Mouse (Mus musculus): ENCODE results near the gene Rnd2. TPM values are rescaled to one million over a fixed set of nuclear protein-coding genes. Genes with fewer than 3 reads are reported as not detected.

Gene Rnd2
- 2.4 and 3.2 TPM in 2 replicates for polyA plus RNA-seq (2012; rRNA removed)

DNA sequence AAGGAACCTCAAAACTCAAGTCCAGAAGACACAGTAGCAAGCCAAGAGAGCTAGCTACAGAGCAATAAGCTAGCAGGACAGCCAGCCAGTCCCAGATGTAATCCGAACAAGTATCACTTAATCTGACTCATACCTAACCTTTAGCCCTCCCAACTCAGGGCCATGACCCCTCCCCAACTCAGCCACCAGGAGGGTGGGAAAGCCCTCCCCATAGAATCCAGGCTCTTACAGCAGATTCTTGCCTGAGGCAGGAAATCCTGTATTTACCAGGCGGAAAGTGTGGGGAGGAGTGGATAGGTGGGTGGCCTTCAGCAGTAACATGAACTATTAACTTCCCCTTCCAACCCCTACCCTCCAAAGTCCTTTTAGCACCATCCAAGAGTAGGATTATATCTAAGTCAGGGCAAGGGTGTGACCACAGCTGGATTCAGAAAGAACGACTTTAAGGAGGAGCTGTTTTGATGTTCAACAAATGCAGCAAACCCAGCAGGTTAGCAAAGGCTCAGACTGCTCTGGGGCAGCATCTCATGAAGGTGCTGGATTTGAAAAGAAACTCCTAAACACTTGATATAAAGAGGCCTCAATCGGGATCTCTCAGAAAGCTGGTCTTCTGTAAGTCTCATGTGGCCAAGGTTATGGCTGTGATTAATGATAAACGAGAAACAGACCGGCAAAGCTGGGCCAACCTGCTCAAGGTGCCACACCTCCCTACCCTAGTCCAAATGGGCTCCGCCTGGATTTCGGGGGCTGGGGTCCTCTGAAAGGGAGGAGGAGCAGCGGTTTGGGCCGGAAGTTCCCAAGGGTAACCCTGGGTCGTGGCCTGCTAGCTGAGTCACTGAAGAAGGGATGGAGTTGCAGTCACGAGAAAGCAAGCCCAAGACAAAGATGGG lies at the start of gene Rnd2:
TSS of gene Rnd2 (plus strand) at position 789 of the 890 bp plus-strand sequence.
- peaks cover 5% of the 10 kb centered on the region for H3K27me3 ChIP-seq (ENCODE audit: control insufficient read depth, insufficient read depth, low read length)
- DNase-seq (ENCODE audit: low read depth in 1 of 2, low spot score in 2 of 2): no peak
- H3K27ac ChIP-seq (ENCODE audit: insufficient read depth, low read length): peak within 1 kb of the TSS; percentile 41; the same call in 1 of the 2 replicates
- peaks cover 12% of the 10 kb centered on the region for H3K4me1 ChIP-seq (ENCODE audit: control insufficient read depth, insufficient read depth, insufficient read length)
- no peak for TF ChIP-seq CTCF (IDR thresholded peaks at IDR 0.05; ENCODE audit: extremely low read depth, insufficient read depth, insufficient read length, insufficient replicate concordance)
- TF ChIP-seq POLR2A (IDR thresholded peaks at IDR 0.05; ENCODE audit: low read depth, low read length): no peak
- H3K36me3 ChIP-seq (ENCODE audit: control insufficient read depth, insufficient read depth, low read length): peaks cover 4% of the 10 kb centered on the region
- 8% methylated on average over 12 of the region's 12 CpGs for WGBS
- H3K4me3 ChIP-seq (ENCODE audit: extremely low read depth, insufficient read depth, insufficient read length): peak within 1 kb of the TSS; percentile 92

DNA sequence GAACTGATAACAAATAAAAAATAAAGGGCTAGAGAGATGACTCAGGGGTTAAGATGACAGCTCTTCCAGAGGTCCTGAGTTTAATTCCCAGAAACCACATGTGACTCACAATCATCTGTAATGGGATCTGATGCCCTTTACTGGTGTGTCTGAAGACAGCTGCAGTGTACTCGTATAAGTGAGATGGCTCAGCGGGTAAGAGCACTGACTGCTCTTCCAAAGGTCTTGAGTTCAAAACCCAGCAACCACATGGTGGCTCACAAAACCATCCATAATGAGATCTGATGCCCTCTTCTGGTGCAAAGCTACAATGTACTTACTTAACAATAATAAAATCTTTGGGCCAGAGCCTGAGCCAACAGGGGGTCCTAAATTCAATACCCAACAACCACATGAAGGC lies 49.5 kb upstream of the Rnd2 start:
- no peaks in the 10 kb centered on the region for H3K27me3 ChIP-seq (ENCODE audit: control insufficient read depth, insufficient read depth, low read length)
- DNase-seq (ENCODE audit: low read depth in 1 of 2, low spot score in 2 of 2): no peak
- H3K27ac ChIP-seq (ENCODE audit: insufficient read depth, low read length): no peak overlapping the region
- H3K4me3 ChIP-seq (ENCODE audit: extremely low read depth, insufficient read depth, insufficient read length): no peak overlapping the region
- TF ChIP-seq POLR2A (IDR thresholded peaks at IDR 0.05; ENCODE audit: low read depth, low read length) (no peak), CTCF (IDR thresholded peaks at IDR 0.05; ENCODE audit: extremely low read depth, insufficient read depth, insufficient read length, insufficient replicate concordance) (no peak)
- WGBS: 91% methylated on average over 2 of the region's 2 CpGs
- peaks cover 5% of the 10 kb centered on the region; the same call in 1 of the 2 replicates for H3K4me1 ChIP-seq (ENCODE audit: control insufficient read depth, insufficient read depth, insufficient read length)
- H3K36me3 ChIP-seq (ENCODE audit: control insufficient read depth, insufficient read depth, low read length): peaks cover 8% of the 10 kb centered on the region

DNA sequence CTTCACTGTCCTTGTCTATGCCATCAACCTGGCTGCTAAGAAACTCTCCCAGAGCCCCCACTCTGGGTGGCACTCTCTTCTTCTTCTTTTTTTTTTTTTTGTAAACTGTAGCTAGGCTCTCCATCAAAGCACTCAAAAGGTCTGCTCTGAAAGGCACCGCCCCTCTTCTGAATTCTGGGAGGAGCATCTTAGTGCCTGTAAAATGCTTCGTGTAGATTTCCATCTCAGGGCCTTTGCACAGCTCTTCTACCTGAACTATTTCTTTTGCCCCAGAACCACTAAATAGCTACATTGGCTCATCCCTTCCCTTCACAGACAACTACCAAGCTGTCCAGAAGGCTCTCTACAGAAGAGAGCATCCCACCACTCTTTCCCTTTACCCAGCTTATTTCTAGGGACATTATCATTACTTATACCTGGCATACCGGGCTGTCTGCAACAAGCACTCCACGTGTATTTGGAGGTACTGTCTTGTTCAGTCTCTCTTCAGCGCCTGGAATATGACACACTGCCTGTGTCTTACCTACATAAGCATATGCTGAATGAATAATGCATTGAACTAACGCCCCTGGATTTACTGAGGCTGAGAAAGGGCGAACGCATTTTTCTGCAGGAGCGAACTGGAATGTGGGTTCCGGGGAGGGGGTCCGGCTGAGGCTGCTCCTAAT lies 48.2 kb upstream of the Rnd2 start:
- no peak overlapping the region for H3K27ac ChIP-seq (ENCODE audit: insufficient read depth, low read length)
- no peak for DNase-seq (ENCODE audit: low read depth in 1 of 2, low spot score in 2 of 2)
- TF ChIP-seq POLR2A (IDR thresholded peaks at IDR 0.05; ENCODE audit: low read depth, low read length) (no peak), CTCF (IDR thresholded peaks at IDR 0.05; ENCODE audit: extremely low read depth, insufficient read depth, insufficient read length, insufficient replicate concordance) (no peak)

DNA sequence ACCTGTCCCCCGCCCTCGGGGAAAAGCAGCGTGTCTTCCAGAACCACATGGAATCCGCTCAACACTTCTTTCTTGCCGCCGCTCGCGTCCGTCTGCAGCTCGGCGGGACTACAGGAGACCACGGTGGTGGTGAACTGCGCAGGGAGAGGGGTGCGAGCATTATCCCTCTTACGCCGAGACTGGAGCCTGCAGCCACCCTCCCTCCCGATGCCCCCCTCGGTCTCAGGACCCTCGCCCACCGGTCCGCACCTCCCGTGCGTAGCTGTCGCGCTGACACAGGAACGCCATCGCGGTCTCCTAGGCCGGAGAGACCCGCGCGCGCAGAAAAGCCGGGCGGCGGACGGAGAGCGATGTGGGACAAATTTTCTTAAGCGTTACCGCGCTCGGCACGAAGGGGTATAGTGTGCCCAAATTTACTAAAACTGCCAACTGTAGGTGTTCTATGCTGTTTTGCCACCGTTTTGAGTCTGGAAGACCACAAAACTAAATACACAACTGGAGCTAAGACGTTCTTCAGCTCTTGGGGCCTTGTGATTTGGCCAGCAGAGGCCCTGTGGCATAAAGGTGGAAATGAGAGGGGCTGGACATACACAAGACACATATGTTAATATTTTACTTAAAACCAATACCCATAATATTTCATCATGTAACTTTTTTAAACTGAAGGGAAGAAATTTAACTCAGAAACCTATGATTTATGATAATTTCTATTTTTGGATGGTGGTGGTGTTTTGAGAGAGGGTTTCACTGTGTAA lies 47.5 kb upstream of the Rnd2 start, which contains the start of gene Aarsd1:
TSS of gene Aarsd1 (minus strand) at position 515 of the 755 bp plus-strand sequence.
- Histone ChIP-seq H3K27ac (ENCODE audit: insufficient read depth, low read length) (peak within 1 kb of the TSS; percentile 49; the same call in 1 of the 2 replicates), H3K4me1 (ENCODE audit: control insufficient read depth, insufficient read depth, insufficient read length) (peaks cover 5% of the 10 kb centered on the region; the same call in 1 of the 2 replicates), H3K4me3 (ENCODE audit: extremely low read depth, insufficient read depth, insufficient read length) (peak within 1 kb of the TSS; percentile 99), H3K36me3 (ENCODE audit: control insufficient read depth, insufficient read depth, low read length) (no peaks in the 10 kb centered on the region; the same call in 1 of the 2 replicates), H3K27me3 (ENCODE audit: control insufficient read depth, insufficient read depth, low read length) (no peaks in the 10 kb centered on the region)
- TF ChIP-seq POLR2A (IDR thresholded peaks at IDR 0.05; ENCODE audit: low read depth, low read length) (peak; percentile 35), CTCF (IDR thresholded peaks at IDR 0.05; ENCODE audit: extremely low read depth, insufficient read depth, insufficient read length, insufficient replicate concordance) (no peak)
- DNase-seq (ENCODE audit: low read depth in 1 of 2, low spot score in 2 of 2): peak; percentile 54 to 86
- under 1% methylated on average over 45 of the region's 45 CpGs for WGBS

More for the DNA sequence above, 48.2 kb upstream of the Rnd2 start:
- Histone ChIP-seq H3K4me3 (ENCODE audit: extremely low read depth, insufficient read depth, insufficient read length) (peak overlapping the region; percentile 99), H3K36me3 (ENCODE audit: control insufficient read depth, insufficient read depth, low read length) (no peaks in the 10 kb centered on the region; the same call in 1 of the 2 replicates), H3K4me1 (ENCODE audit: control insufficient read depth, insufficient read depth, insufficient read length) (peaks cover 5% of the 10 kb centered on the region; the same call in 1 of the 2 replicates), H3K27me3 (ENCODE audit: control insufficient read depth, insufficient read depth, low read length) (no peaks in the 10 kb centered on the region)
- 1% methylated on average over 11 of the region's 11 CpGs for WGBS

DNA sequence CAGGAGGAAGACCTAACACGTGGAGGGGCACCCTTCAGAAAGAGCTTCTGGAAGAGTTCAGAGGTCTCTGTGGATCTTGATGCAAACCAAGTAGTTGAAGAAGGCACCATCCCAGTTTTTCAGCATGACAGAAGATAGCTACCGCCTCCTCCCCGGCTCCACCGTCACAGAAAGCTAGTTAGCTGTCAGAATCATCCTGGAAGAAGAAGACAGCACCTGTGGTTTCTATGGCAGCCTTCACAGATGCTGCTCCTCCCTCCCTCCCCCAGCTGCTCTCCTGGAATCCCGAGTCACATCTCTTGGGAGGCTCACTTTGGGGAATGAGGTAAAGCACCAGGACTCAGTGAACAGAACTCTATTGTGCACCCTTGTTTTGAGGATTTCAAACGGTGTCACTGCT lies 45.8 kb upstream of the Rnd2 start:
- no peaks in the 10 kb centered on the region for H3K27me3 ChIP-seq (ENCODE audit: control insufficient read depth, insufficient read depth, low read length)
- WGBS: 84% methylated on average over 6 of the region's 6 CpGs
- H3K4me3 ChIP-seq (ENCODE audit: extremely low read depth, insufficient read depth, insufficient read length): no peak overlapping the region
- no peak overlapping the region for H3K27ac ChIP-seq (ENCODE audit: insufficient read depth, low read length)
- DNase-seq (ENCODE audit: low read depth in 1 of 2, low spot score in 2 of 2): no peak
- TF ChIP-seq CTCF (IDR thresholded peaks at IDR 0.05; ENCODE audit: extremely low read depth, insufficient read depth, insufficient read length, insufficient replicate concordance) (no peak), POLR2A (IDR thresholded peaks at IDR 0.05; ENCODE audit: low read depth, low read length) (no peak)
- peaks cover 7% of the 10 kb centered on the region; the same call in 1 of the 2 replicates for H3K4me1 ChIP-seq (ENCODE audit: control insufficient read depth, insufficient read depth, insufficient read length)
- no peaks in the 10 kb centered on the region for H3K36me3 ChIP-seq (ENCODE audit: control insufficient read depth, insufficient read depth, low read length)

DNA sequence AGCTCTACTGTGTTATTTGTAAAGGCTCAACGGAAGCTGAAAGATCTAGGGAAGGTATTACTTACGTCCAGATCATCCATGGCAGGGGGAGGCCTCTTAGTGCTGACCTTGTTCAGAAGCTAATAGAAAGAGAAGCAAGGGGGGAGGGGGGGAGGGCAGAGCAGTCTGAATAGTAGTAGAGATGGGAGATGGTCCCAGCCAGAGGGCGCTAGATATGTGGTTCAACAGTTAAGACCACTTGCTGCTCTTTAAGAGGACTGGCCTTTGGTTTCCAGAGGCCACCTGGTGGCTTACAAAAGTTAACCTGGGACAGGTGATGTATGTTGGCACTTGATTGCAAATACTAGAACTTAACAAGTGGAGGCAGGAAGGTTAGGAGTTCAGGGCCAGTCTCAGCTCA lies 45.2 kb upstream of the Rnd2 start:
- Histone ChIP-seq H3K27ac (ENCODE audit: insufficient read depth, low read length) (no peak overlapping the region), H3K27me3 (ENCODE audit: control insufficient read depth, insufficient read depth, low read length) (no peaks in the 10 kb centered on the region), H3K36me3 (ENCODE audit: control insufficient read depth, insufficient read depth, low read length) (no peaks in the 10 kb centered on the region), H3K4me3 (ENCODE audit: extremely low read depth, insufficient read depth, insufficient read length) (no peak overlapping the region), H3K4me1 (ENCODE audit: control insufficient read depth, insufficient read depth, insufficient read length) (peaks cover 11% of the 10 kb centered on the region; the same call in 1 of the 2 replicates)
- WGBS: 82% methylated on average over 3 of the region's 3 CpGs
- no peak for TF ChIP-seq CTCF (IDR thresholded peaks at IDR 0.05; ENCODE audit: extremely low read depth, insufficient read depth, insufficient read length, insufficient replicate concordance)
- no peak for TF ChIP-seq POLR2A (IDR thresholded peaks at IDR 0.05; ENCODE audit: low read depth, low read length)
- DNase-seq (ENCODE audit: low read depth in 1 of 2, low spot score in 2 of 2): no peak
